Mouse (Mus musculus) limb, embryonic 12.5 days (tissue): ENCODE data around the gene Ccnd2. TPM values are rescaled to one million over a fixed set of nuclear protein-coding genes. Genes with fewer than 3 reads are reported as not detected.

Experiments used
- ATAC-seq: fragments of 200-750 bp; cut with Nextera tagmentation; 2 replicates; pipeline ENCODE4 v1.8.0; 2017; ENCODE audit warnings: low read depth, moderate TSS enrichment; ENCODE audit not compliant: insufficient number of reproducible peaks, insufficient read depth, low FRiP score, low TSS enrichment
- H3K27ac ChIP-seq: fragments of 300-500 bp; sonication (generic); 2 replicates; pipeline ENCODE4 v1.5.1; 2016; ENCODE audit warnings: mild to moderate bottlenecking, moderate library complexity
- H3K27me3 ChIP-seq: fragments of 300-500 bp; sonication (generic); 2 replicates; pipeline ENCODE4 v1.6.1; 2016; ENCODE audit warnings: mild to moderate bottlenecking, moderate library complexity
- H3K36me3 ChIP-seq: fragments of 300-500 bp; sonication (generic); 2 replicates; pipeline ENCODE4 v1.6.1; 2016; ENCODE audit warnings: mild to moderate bottlenecking, moderate library complexity
- H3K4me1 ChIP-seq: fragments of 300-500 bp; sonication (generic); replicated peaks from 2 replicates; pipeline ENCODE4 v1.6.1; 2016
- H3K4me2 ChIP-seq: fragments of 300-500 bp; sonication (generic); 2 replicates; pipeline ENCODE4 v1.6.1; 2016; ENCODE audit warnings: mild to moderate bottlenecking, moderate library complexity
- H3K4me3 ChIP-seq: fragments of 300-500 bp; sonication (generic); replicated peaks from 2 replicates; pipeline ENCODE4 v1.5.1; 2016; ENCODE audit warnings: mild to moderate bottlenecking
- H3K9ac ChIP-seq: fragments of 300-500 bp; sonication (generic); replicated peaks from 2 replicates; pipeline ENCODE4 v1.6.1; 2016; ENCODE audit warnings: mild to moderate bottlenecking, moderate library complexity
- H3K9me3 ChIP-seq: fragments of 300-500 bp; sonication (generic); 2 replicates; pipeline ENCODE4 v1.6.1; 2016; ENCODE audit warnings: mild to moderate bottlenecking, moderate library complexity
- WGBS: fragments of 180-500 bp; shearing (Covaris S2); methylation state at CpG from one replicate; pipeline ENCODE4 v1.1.7; 2016; 5-methylcytosine and 5-hydroxymethylcytosine counted together
- polyA plus RNA-seq: library from polyadenylated mRNA; unstranded; fragments of >200 nt; fragmentation: Nextera tagmentation; extraction: Ambion mirVana; gene quantifications from 2 replicates; pipeline ENCODE4 v1.2.1, GENCODE M21; 2016

Ccnd2 gene
- polyA plus RNA-seq, 1 experiment from 2014 or later, result 1,264 TPM

GRCm38 (mm10) chr6:127105107-127105506 is 46.9 kb downstream of the Ccnd2 start:
- Histone ChIP-seq H3K4me3 (no peak overlapping the region), H3K9me3 (no peaks in the 10 kb centered on the region), H3K9ac (no peak overlapping the region), H3K4me2 (no peak overlapping the region), H3K27ac (no peak overlapping the region), H3K27me3 (no peaks in the 10 kb centered on the region; the same call in 1 of the 2 replicates), H3K4me1 (peaks cover 8% of the 10 kb centered on the region), H3K36me3 (peaks cover 13% of the 10 kb centered on the region; the same call in 1 of the 2 replicates)
- no peak for ATAC-seq
- 66% methylated on average over 6 of the region's 6 CpGs for WGBS

DNA sequence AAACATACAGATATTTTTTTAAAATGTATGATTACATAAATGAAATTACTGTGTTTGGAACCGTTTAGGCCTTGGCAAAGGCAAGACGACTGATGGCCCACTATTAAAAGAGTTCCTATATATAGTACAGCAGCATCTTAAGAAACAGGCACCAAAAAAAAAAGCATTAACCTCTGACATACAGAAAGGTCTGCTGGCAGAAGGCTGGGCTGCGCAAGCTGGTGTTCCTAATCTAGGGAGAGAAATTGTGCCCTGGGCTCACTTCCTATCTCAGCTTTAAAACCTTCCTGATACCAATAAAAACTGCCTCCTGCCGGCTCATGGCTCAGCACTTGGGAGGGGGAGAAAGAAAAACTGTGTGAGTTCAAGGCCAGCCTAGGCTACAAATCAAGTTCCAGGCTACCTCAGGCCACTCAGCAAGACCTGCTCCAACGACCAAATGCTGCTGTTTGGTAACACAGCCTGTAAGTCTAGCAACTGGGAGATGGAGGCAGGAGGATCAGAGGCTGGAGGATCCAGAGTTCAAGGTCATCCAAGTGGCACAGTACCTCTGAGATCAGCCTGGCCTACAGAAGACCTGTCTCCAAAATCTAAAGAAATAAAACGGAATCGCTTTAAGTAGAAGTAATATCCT is 47.5 kb downstream of the Ccnd2 start:
- H3K4me2 ChIP-seq, result no peak overlapping the region
- no peak overlapping the region for H3K4me3 ChIP-seq
- H3K27ac ChIP-seq, result no peak overlapping the region
- peaks cover 8% of the 10 kb centered on the region for H3K4me1 ChIP-seq
- 80% methylated on average over 7 of the region's 7 CpGs for WGBS
- no peaks in the 10 kb centered on the region for H3K9me3 ChIP-seq
- no peak overlapping the region for H3K9ac ChIP-seq
- H3K36me3 ChIP-seq, result peaks cover 13% of the 10 kb centered on the region; the same call in 1 of the 2 replicates
- no peaks in the 10 kb centered on the region; the same call in 1 of the 2 replicates for H3K27me3 ChIP-seq
- no peak for ATAC-seq

DNA sequence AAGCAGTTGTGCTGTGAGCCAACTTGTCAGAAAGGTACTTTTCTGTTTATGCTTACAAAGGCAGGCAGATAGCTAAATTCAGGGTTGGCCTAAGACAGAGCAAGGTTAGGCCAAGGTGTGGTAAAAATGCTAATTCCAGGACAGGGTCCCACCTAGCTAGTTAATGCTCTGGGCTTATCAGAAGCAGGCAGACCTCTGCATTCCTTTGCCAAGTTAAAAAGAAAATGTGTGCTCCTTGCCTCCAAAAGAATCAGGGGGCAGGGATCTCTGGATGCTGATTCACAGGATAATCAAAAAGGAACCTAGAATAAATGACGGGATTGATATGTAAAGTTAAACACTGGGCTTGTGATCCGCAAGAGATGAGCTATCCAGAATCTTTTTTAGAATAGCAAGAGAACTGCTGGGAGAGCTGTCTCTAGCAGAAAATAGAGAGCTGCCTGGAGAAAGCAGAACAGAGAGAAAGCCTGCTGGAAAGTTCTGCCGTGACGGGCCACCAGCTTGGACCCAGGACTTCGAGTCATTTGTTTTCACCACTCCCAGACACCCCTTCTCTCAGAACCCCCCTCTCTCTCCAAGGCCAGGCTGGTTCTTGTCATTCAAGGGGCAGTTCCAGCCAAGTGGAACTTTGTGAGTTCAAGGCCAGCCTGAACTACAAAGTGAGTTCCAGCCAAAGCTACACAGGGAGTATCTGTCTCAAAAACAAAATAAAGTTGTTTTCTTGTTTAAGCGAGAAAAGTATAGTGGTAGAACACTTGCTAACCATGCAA is 48.3 kb downstream of the Ccnd2 start:
- H3K27ac ChIP-seq, result no peak overlapping the region
- H3K4me2 ChIP-seq, result no peak overlapping the region
- H3K36me3 ChIP-seq, result peaks cover 13% of the 10 kb centered on the region; the same call in 1 of the 2 replicates
- no peak for ATAC-seq
- no peaks in the 10 kb centered on the region; the same call in 1 of the 2 replicates for H3K27me3 ChIP-seq
- WGBS, result 94% methylated on average over 6 of the region's 6 CpGs
- no peak overlapping the region for H3K9ac ChIP-seq
- H3K4me3 ChIP-seq, result no peak overlapping the region
- H3K4me1 ChIP-seq, result peaks cover 6% of the 10 kb centered on the region
- no peaks in the 10 kb centered on the region for H3K9me3 ChIP-seq

- Histone ChIP-seq H3K4me1 (no peaks in the 10 kb centered on the region), H3K27ac (no peak overlapping the region), H3K4me2 (no peak overlapping the region), H3K4me3 (no peak overlapping the region), H3K27me3 (no peaks in the 10 kb centered on the region), H3K9ac (no peak overlapping the region), H3K9me3 (no peaks in the 10 kb centered on the region), H3K36me3 (peaks cover 20% of the 10 kb centered on the region)
- no peak; the same call in 1 of the 2 replicates for ATAC-seq
- 67% methylated on average over 7 of the region's 7 CpGs for WGBS
These were observed 57.4 kb downstream of the Ccnd2 start for GRCm38 (mm10) chr6:127094565-127094964.

DNA sequence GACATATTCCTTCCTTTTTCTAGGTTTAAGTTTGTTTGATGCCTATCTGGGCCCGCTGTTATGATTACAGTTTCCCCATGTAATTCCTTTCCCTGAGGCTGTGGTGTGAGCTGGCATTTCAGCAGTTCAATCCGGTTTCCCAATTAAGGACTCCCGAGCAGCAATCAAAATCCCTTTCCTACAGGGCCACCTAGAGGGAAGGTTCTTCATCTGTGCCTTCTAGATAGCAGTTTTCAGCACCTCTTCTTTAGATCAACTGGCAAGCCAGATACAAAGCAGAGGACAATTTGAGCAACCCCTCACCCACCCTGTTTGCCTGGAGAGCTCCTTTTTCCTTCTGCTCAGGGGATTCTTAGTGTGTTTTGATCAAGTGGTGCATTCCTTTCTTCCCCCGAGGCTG is 65.3 kb downstream of the Ccnd2 start:
- Histone ChIP-seq H3K4me2 (no peak overlapping the region), H3K4me1 (no peaks in the 10 kb centered on the region), H3K9ac (no peak overlapping the region), H3K36me3 (peaks cover 22% of the 10 kb centered on the region), H3K27me3 (peaks cover 13% of the 10 kb centered on the region), H3K27ac (no peak overlapping the region), H3K9me3 (no peaks in the 10 kb centered on the region), H3K4me3 (no peak overlapping the region)
- WGBS, result 57% methylated on average over 4 of the region's 4 CpGs
- ATAC-seq, result no peak

DNA sequence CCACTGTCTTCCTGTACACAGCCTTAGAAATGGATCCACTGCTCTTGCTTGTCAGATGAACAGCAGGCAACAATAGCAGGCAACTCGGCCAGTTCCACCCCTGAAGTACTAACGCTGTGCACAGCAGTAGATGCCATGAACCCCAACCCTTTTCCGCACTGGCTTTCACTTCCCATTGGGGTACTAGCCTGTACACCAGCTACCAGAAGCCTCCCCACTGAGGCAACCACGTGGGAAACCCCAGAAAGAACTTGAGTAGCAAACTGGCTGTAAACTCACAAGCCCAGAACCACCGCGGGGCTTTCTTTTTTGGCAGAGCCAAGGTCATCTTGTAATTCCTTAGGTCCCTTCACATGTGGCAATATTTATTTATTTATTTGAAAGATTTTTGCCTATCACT is 70.2 kb downstream of the Ccnd2 start:
- H3K9me3 ChIP-seq, result no peaks in the 10 kb centered on the region
- 72% methylated on average over 6 of the region's 6 CpGs for WGBS
- no peak overlapping the region for H3K4me3 ChIP-seq
- H3K36me3 ChIP-seq, result no peaks in the 10 kb centered on the region
- H3K27ac ChIP-seq, result no peak overlapping the region
- H3K4me2 ChIP-seq, result no peak overlapping the region
- peaks cover 31% of the 10 kb centered on the region for H3K27me3 ChIP-seq
- no peak overlapping the region for H3K9ac ChIP-seq
- no peak for ATAC-seq
- 0 out of 2 replicates have a peak, but pooled peaks cover 6% of the 10 kb centered on the region for H3K4me1 ChIP-seq

- 0 out of 2 replicates have a peak overlapping the region, but pooled peaks have one; percentile 23 for H3K27ac ChIP-seq
- peak overlapping the region; percentile 95 for H3K4me2 ChIP-seq
- H3K9ac ChIP-seq, result peak overlapping the region; percentile 78
- H3K36me3 ChIP-seq, result no peaks in the 10 kb centered on the region
- WGBS, result 1% methylated on average over 59 of the region's 59 CpGs
- H3K9me3 ChIP-seq, result no peaks in the 10 kb centered on the region
- ATAC-seq, result peak; percentile 78
- H3K4me3 ChIP-seq, result peak overlapping the region; percentile 64
- peaks cover 36% of the 10 kb centered on the region for H3K27me3 ChIP-seq
- H3K4me1 ChIP-seq, result 0 out of 2 replicates have a peak, but pooled peaks cover 6% of the 10 kb centered on the region
These were observed 71.9 kb downstream of the Ccnd2 start for GRCm38 (mm10) chr6:127079867-127080731.

Other genes starting within 250 kb of the Ccnd2 start
- not detected in 2 replicates for gene Dyrk4, start 230.4 kb downstream of the Ccnd2 start, polyA plus RNA-seq
- gene Rad51ap1, start 212.6 kb downstream of the Ccnd2 start, polyA plus RNA-seq, result 70.5 and 79.0 TPM in 2 replicates
- gene D6Wsu163e, start 212.2 kb downstream of the Ccnd2 start, polyA plus RNA-seq, result 12.6 and 15.1 TPM in 2 replicates
- gene Fgf6, start 136.6 kb downstream of the Ccnd2 start, polyA plus RNA-seq, result 0.29 and 0.30 TPM in 2 replicates
- gene Fgf23, start 79.3 kb downstream of the Ccnd2 start, polyA plus RNA-seq, result 0.11 TPM in 1 of 2 replicates, not detected in the other
- gene Tigar, start 42.6 kb downstream of the Ccnd2 start, polyA plus RNA-seq, result 3.7 and 5.0 TPM in 2 replicates